Mouse (Mus musculus) lung, embryonic 15.5 days (tissue): Measurements from ENCODE around the gene Nt5c3b. TPM values are rescaled to one million over a fixed set of nuclear protein-coding genes. Genes with fewer than 3 reads are reported as not detected.

ENCODE experiments used
- ATAC-seq: fragments of 200-750 bp; cut with Nextera tagmentation; 2 replicates; pipeline ENCODE4 v1.8.0; 2017; ENCODE audit warnings: moderate number of reproducible peaks, borderline replicate concordance; ENCODE audit not compliant: low FRiP score, low TSS enrichment; ENCODE audit errors: extremely low read depth
- H3K27ac ChIP-seq: fragments of 300-500 bp; sonication (generic); 2 replicates; pipeline ENCODE4 v1.5.1; 2015; ENCODE audit warnings: moderate library complexity, mild to moderate bottlenecking, inconsistent platforms
- H3K27me3 ChIP-seq: fragments of 300-500 bp; sonication (generic); 2 replicates; pipeline ENCODE4 v1.6.1; 2015; ENCODE audit warnings: inconsistent platforms
- H3K36me3 ChIP-seq: fragments of 300-500 bp; sonication (generic); 2 replicates; pipeline ENCODE4 v1.6.1; 2015; ENCODE audit warnings: inconsistent platforms
- H3K4me1 ChIP-seq: fragments of 300-500 bp; sonication (generic); 2 replicates; pipeline ENCODE4 v1.6.1; 2015; ENCODE audit warnings: inconsistent platforms
- H3K4me2 ChIP-seq: fragments of 300-500 bp; sonication (generic); 2 replicates; pipeline ENCODE4 v1.6.1; 2015; ENCODE audit warnings: inconsistent platforms, mild to moderate bottlenecking, moderate library complexity
- H3K4me3 ChIP-seq: fragments of 300-500 bp; sonication (generic); 2 replicates; pipeline ENCODE4 v1.5.1; 2015; ENCODE audit warnings: mild to moderate bottlenecking, inconsistent platforms
- H3K9ac ChIP-seq: fragments of 300-500 bp; sonication (generic); 2 replicates; pipeline ENCODE4 v1.6.1; 2015; ENCODE audit warnings: inconsistent platforms
- H3K9me3 ChIP-seq: fragments of 300-500 bp; sonication (generic); 2 replicates; pipeline ENCODE4 v1.6.1; 2016; ENCODE audit warnings: inconsistent platforms
- WGBS: fragments of 180-500 bp; shearing (Covaris S2); methylation state at CpG from one replicate; pipeline ENCODE4 v1.1.7; 2015; 5-methylcytosine and 5-hydroxymethylcytosine counted together
- polyA plus RNA-seq: library from polyadenylated mRNA; unstranded; fragments of >200 nt; fragmentation: Nextera tagmentation; extraction: Ambion mirVana; gene quantifications from 2 replicates; pipeline ENCODE4 v1.2.1, GENCODE M21; 2015

The Nt5c3b gene
- polyA plus RNA-seq = 129 and 133 TPM in 2 replicates

GRCm38 (mm10) chr11:100441797-100442196, at the start of gene Nt5c3b, which contains the start of gene Klhl10:
Gene Nt5c3b, minus strand, starts transcription at chr11:100441808.
Gene Klhl10, plus strand, starts transcription at chr11:100441917.
- no peak for ATAC-seq
- WGBS = 79% methylated on average over 8 of the region's 8 CpGs
- peak within 1 kb of the TSS; percentile 78 for H3K4me2 ChIP-seq
- H3K27me3 ChIP-seq = no peaks in the 10 kb centered on the region
- peaks cover 9% of the 10 kb centered on the region for H3K36me3 ChIP-seq
- peak within 1 kb of the TSS; percentile 77 for H3K9ac ChIP-seq
- H3K27ac ChIP-seq = peak within 1 kb of the TSS; percentile 62
- no peaks in the 10 kb centered on the region for H3K9me3 ChIP-seq
- H3K4me1 ChIP-seq = peaks cover 14% of the 10 kb centered on the region
- peak within 1 kb of the TSS; percentile 79 for H3K4me3 ChIP-seq

GRCm38 (mm10) chr11:100490951-100491350, 49.3 kb upstream of the Nt5c3b start:
- Histone ChIP-seq H3K4me2 (no peak overlapping the region), H3K36me3 (peaks cover 88% of the 10 kb centered on the region), H3K27me3 (no peaks in the 10 kb centered on the region), H3K4me1 (no peaks in the 10 kb centered on the region), H3K9me3 (no peaks in the 10 kb centered on the region), H3K4me3 (no peak overlapping the region), H3K9ac (no peak overlapping the region), H3K27ac (no peak overlapping the region)
- 91% methylated on average over 6 of the region's 6 CpGs for WGBS
- ATAC-seq = no peak

DNA sequence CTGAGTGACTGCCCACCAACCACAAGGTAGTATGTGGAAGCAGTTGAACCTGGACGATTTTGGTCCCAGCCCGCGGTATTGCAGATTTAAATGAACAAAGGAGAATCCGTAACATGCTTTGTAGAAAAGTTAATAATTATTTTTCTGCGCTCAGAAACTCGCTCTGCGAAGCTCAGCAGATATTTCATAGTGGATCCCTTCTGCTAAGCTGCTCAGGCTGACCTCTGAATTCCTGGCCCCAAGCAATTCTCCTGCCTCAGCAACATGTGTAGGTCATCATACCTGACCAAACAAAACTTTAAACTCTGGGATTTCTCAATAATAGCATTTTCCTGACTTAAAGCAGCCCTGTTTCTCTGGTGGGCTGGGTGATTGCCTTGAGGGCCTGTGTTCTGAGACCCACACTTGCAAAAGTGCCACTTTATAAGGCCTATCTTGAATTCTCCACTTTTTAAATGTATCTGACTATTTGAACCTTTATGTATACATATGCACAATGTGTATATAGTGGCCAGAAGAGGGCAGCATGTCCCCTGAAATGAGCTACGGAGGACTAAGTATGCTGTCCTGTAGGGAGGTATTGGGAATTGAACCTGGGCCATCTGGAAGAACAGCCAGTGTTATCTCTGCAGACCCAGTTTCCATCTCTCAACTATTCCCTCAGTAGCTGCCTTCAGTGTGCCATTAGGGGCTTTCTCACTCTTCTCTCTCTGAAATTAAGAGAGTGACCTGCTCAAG, 44.4 kb upstream of the Nt5c3b start:
- 85% methylated on average over 8 of the region's 8 CpGs for WGBS
- Histone ChIP-seq H3K4me2 (no peak overlapping the region), H3K27ac (no peak overlapping the region), H3K9ac (no peak overlapping the region), H3K36me3 (peaks cover 89% of the 10 kb centered on the region), H3K27me3 (no peaks in the 10 kb centered on the region), H3K9me3 (no peaks in the 10 kb centered on the region), H3K4me3 (no peak overlapping the region), H3K4me1 (no peaks in the 10 kb centered on the region)
- no peak for ATAC-seq

GRCm38 (mm10) chr11:100484461-100484860, 42.9 kb upstream of the Nt5c3b start:
- H3K36me3 ChIP-seq = peaks cover 86% of the 10 kb centered on the region
- no peak for ATAC-seq
- 95% methylated on average over 3 of the region's 3 CpGs for WGBS

DNA sequence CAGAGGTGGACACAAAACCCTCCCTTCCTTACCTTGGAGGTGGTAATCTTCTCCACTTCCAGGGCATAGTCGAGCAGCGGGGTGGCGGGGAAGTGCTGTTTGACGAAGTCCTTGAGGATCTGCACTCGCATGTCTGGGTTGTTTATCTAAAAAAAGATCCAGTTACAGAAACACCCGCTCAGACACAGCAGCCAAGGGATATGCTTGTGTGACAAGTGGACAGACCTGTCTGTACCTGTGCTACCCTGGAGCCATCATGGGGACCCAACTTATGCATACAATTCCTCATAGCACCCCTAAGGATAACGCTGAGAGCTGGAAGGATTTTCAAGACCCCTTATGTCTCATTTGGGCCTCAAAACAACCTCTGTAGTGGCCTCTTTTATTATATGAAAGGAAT, 37.5 kb upstream of the Nt5c3b start:
- peaks cover 72% of the 10 kb centered on the region for H3K36me3 ChIP-seq
- no peak overlapping the region for H3K4me2 ChIP-seq
- no peak overlapping the region for H3K9ac ChIP-seq
- no peak overlapping the region for H3K27ac ChIP-seq
- ATAC-seq = 0 out of 2 replicates have a peak, but pooled peaks have one; percentile 35
- no peaks in the 10 kb centered on the region for H3K4me1 ChIP-seq
- H3K27me3 ChIP-seq = no peaks in the 10 kb centered on the region
- H3K4me3 ChIP-seq = no peak overlapping the region
- H3K9me3 ChIP-seq = no peaks in the 10 kb centered on the region
- 27% methylated on average over 7 of the region's 7 CpGs for WGBS

More at GRCm38 (mm10) chr11:100484461-100484860, 42.9 kb upstream of the Nt5c3b start:
- Histone ChIP-seq H3K4me3 (no peak overlapping the region), H3K9ac (no peak overlapping the region), H3K4me2 (no peak overlapping the region), H3K9me3 (no peaks in the 10 kb centered on the region), H3K4me1 (no peaks in the 10 kb centered on the region), H3K27me3 (no peaks in the 10 kb centered on the region), H3K27ac (no peak overlapping the region)

DNA sequence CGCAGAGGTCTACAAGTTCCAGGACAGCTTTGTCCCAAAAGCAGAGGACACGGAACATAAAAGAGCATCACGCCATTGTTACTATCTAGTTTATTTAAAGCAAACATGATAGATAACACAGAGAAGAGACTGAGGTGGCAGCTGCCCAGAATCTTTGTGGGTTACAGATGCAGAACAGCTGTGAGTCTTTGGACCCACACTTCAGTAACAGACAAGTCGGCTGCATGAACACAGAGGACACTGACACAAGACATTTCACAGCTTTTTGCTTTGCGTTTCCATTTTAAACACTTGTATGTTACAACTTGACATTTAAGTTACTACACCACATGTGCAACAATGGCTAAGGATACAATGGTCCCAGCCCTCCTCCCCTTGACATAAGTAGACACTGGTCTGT, 34.7 kb upstream of the Nt5c3b start:
- Histone ChIP-seq H3K4me1 (peaks cover 5% of the 10 kb centered on the region), H3K9ac (no peak overlapping the region), H3K27me3 (no peaks in the 10 kb centered on the region), H3K36me3 (peaks cover 44% of the 10 kb centered on the region), H3K27ac (no peak overlapping the region), H3K9me3 (no peaks in the 10 kb centered on the region), H3K4me3 (no peak overlapping the region), H3K4me2 (no peak overlapping the region)
- ATAC-seq = no peak
- WGBS = 66% methylated on average over 5 of the region's 5 CpGs

DNA sequence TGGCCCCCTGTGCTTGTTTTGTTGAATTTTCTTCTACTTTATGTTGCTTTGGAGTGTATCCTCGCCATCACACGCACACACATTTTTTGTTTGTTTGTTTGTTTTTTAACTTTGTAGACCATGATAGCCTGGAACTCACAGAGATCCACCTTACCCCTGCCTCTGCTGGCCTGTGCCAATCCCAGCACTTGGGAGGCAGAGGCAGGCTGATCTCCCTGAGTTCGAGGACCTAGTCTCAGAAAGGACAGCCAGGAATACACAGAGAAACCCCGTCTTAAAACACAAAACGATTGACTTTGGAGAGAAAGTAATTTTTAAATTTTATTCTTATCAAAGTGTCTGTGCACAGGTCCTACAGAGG, 31.3 kb upstream of the Nt5c3b start:
- Histone ChIP-seq H3K27me3 (no peaks in the 10 kb centered on the region), H3K36me3 (peaks cover 19% of the 10 kb centered on the region), H3K4me2 (peak overlapping the region; percentile 35), H3K27ac (no peak overlapping the region), H3K9ac (no peak overlapping the region), H3K4me1 (peaks cover 22% of the 10 kb centered on the region), H3K4me3 (peak overlapping the region; percentile 95), H3K9me3 (no peaks in the 10 kb centered on the region)
- WGBS = 33% methylated on average over 5 of the region's 5 CpGs
- ATAC-seq = peak; percentile 14

DNA sequence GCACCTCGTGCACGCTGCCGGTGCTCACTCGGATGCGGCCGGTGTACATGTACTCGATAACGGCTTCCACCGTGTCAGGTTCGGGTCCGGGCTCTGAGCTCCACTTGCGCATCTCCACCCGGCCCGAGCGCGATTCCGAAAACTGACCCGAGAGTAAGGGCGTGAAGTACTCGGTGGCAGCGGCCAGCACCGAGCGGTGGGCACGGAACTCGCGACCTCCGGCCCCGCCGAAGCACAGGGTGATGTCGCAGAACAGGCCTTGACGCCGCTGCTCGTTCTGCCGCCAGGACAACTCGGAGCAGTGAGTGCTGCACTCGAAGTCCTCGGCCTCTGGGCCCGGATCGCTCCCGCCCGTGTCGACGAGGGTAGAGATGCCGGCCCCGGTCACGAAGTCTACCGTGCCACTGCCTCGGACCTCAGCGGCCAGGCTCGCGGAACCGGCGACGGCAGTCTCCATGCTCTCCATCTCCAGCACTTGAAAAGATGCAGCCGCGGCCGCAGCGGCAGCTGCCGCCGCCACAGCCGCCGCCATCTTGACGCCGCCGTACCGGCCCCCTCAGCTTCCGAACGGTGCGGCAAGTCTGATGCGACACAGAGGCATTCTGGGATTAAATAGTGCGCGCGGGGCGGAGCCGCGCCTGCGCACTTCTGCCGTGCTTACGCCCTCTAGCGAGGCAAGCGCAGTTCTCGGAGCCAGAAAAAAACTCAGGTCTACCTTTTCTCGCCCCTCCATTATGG, 30.8 kb upstream of the Nt5c3b start, which contains the start of gene Klhl11:
Klhl11 (minus strand) TSS at position 545 of the 738 bp plus-strand sequence.
- Histone ChIP-seq H3K27me3 (no peaks in the 10 kb centered on the region), H3K4me2 (peak within 1 kb of the TSS; percentile 93), H3K27ac (peak within 1 kb of the TSS; percentile 77), H3K4me3 (peak within 1 kb of the TSS; percentile 95), H3K9ac (peak within 1 kb of the TSS; percentile 90), H3K4me1 (peaks cover 22% of the 10 kb centered on the region), H3K9me3 (no peaks in the 10 kb centered on the region), H3K36me3 (peaks cover 16% of the 10 kb centered on the region)
- under 1% methylated on average over 83 of the region's 83 CpGs for WGBS
- peak; percentile 92 for ATAC-seq

DNA sequence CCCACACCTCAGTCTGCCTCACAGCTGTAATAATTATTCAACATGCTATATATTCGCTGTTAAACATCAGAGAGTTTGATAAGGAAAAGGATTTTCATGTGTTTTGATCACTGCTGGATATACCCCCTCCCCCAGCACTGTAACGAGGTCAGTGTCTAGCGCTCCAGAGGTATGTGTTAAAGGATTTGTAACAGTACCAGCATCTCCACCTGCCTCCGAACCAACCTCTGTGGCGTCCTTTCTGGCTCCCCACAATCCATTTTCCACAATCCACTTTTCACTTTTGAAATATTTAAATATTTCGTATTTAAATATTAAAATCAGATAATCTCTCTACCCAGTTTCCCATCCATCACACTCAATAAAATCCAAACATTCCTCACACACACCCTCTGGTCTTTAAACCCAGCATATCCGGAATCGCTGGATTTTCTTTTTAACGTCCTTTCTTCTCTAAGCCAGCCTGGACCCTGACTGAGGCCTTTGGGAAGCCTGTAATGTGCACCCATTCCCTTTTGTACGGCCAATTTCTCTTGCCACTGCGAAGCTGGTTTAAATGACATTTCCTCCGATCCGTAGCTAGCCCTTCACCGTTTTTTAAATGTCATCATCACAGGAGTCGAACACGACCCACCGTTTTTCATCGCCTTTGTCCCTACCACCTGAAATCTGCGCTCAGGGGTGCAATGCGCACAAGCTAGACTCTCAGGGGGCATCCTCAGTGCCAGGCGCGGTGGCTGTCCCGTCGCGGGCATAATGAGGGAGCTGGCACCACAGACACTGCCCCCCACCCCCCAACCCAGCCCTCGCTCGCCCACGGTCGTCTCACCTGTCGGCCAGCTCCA, 30.0 kb upstream of the Nt5c3b start:
- Histone ChIP-seq H3K36me3 (peaks cover 8% of the 10 kb centered on the region; the same call in 1 of the 2 replicates), H3K4me1 (peaks cover 22% of the 10 kb centered on the region), H3K4me2 (peak overlapping the region; percentile 93), H3K27me3 (no peaks in the 10 kb centered on the region), H3K27ac (peak overlapping the region; percentile 77), H3K9me3 (no peaks in the 10 kb centered on the region), H3K4me3 (peak overlapping the region; percentile 95), H3K9ac (peak overlapping the region; percentile 90)
- WGBS = 2% methylated on average over 30 of the region's 30 CpGs
- no peak for ATAC-seq

- H3K27me3 ChIP-seq = no peaks in the 10 kb centered on the region
- H3K4me1 ChIP-seq = peaks cover 12% of the 10 kb centered on the region
- ATAC-seq = no peak
- 40% methylated on average over 1 of the region's 1 CpGs for WGBS
- peaks cover 21% of the 10 kb centered on the region for H3K36me3 ChIP-seq
- no peak overlapping the region for H3K4me2 ChIP-seq
- H3K9me3 ChIP-seq = no peaks in the 10 kb centered on the region
- H3K9ac ChIP-seq = no peak overlapping the region
- no peak overlapping the region for H3K4me3 ChIP-seq
- no peak overlapping the region for H3K27ac ChIP-seq
These were observed 24.2 kb upstream of the Nt5c3b start for GRCm38 (mm10) chr11:100465833-100466232.

DNA sequence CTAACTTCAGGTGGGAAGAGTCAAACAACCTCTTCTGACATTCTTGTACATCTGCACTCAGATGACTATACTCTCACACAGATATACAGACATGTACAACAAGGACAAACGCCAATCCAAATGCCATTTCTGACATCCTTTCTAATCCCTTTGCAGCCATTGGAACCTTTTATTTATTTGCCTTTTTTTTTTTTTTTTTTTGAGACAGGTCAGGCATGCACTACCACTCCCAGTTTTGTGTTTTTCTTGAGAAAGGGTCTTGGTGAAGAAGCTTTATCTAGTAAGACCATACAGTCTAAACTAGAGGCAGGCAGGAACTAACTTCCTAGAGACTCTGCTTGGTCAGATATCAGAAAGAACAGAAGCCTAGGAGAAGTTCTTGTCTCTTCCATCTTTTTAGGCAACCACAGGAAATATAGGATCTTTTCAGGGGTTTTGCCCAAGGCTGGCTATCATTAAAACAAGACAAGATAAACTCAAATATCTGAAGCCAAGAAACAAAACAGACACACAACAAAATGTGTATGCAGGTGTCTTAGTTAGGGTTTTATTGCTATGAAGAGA, 23.7 kb upstream of the Nt5c3b start:
- H3K9me3 ChIP-seq = no peaks in the 10 kb centered on the region

More for the DNA sequence above, 23.7 kb upstream of the Nt5c3b start:
- no peak overlapping the region for H3K27ac ChIP-seq
- no peak overlapping the region for H3K9ac ChIP-seq
- peaks cover 7% of the 10 kb centered on the region; the same call in 1 of the 2 replicates for H3K4me1 ChIP-seq
- peaks cover 21% of the 10 kb centered on the region for H3K36me3 ChIP-seq
- H3K4me2 ChIP-seq = no peak overlapping the region
- WGBS = 86% methylated on average over 1 of the region's 1 CpGs
- no peak overlapping the region for H3K4me3 ChIP-seq
- H3K27me3 ChIP-seq = no peaks in the 10 kb centered on the region
- no peak for ATAC-seq
